Mouse (Mus musculus): Measurements from ENCODE around the gene Kdelc1. TPM values are rescaled to one million over a fixed set of nuclear protein-coding genes. Genes with fewer than 3 reads are reported as not detected.
A peak's percentile ranks its signal among the peaks of the same experiment; 100 is the strongest.

Gene Kdelc1
- polyA plus RNA-seq (2015; fragmentation: Nextera tagmentation; extraction: Ambion mirVana), result 25.2 and 29.0 TPM in 2 replicates

DNA sequence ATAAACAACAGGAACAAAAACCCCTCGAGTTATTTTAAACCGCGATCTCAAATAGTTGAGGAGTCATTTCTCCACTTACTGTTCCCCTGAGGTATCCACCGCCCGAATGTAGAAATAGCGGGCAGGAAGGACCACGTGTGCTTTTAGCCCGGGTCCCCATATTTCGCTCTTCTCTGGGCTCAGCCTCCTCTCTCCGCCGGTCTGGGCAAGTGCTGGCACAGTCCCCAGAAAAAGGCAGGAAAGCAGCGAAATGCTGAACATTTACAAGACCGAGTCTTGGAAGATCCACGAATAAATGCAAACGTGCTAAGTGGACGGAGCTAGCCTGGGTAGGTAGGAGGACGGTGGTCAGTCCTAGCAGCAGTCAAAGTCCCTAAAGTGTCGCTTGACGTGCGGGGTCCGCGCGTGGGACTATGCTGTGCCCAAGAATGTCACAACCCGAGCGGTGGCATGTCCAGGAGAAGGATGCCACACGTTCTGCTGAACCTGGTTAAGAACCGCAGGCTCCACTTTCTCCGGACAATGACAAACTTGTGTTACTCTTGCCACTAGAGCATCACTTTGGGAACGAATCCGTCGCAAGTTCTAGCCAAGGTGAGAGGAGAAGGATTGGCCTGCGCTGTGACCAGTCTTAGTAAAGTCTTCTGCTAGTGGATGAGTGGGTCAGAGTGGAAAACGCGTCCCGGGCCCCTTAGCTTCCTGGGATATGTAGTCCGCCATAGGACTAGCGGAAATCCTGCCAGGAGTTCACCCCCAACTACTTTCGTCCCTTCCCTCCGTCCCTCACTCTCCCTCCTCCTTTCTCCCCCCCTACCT, at the start of gene Kdelc1, which contains the start of gene Bivm:
Gene Kdelc1, minus strand, starts transcription at position 570 of the 816 bp plus-strand sequence.
Gene Bivm, plus strand, starts transcription at position 719 of the 816 bp plus-strand sequence.
- peak; percentile 78 for DNase-seq (ENCODE audit: low spot score)

DNA sequence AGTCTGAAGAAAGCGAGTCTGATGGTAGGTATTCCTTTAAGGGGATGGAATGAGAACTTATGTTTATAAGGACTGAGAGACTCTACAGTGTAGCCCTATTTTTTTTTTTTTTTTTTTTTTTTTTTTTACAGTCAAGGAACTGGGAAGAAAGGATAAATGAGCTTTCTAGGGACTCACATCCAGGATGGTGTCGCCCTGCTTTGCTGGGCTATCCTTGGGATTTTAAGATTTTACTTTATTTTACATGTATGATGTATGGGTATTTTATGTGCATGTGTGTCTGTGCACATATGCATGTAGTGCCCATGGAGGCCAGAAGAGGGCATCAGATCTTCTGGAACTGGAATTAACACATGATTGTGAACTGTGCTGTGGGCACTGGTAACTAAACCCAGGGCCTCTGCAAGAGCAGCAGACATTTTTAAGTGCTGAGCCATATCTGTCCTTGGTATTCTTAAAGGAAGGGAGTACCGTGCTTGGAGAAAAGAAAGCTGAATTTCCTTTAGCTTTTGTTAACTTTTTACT, 49.3 kb upstream of the Kdelc1 start:
- DNase-seq (ENCODE audit: low spot score), result no peak

DNA sequence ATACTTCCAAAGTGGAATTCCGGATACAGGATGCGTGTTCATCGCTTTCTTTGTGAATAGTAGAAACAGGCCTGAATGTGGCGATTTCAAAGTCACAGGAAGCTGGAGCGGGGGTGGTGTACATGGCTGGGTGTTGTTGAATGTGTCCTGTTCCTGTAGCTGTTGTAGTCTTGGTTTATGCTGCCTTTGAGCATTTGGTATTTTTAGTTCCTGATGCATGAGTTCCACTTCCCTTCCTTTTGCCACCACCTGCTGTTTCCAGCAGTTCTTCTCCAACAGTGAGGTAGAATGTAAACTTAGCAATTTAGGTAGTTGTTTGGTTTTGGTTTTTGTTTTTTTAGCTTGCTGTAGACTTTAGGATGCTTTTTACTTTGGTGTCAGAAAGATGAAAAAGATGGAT, 43.8 kb upstream of the Kdelc1 start:
- DNase-seq (ENCODE audit: low spot score), result no peak

DNA sequence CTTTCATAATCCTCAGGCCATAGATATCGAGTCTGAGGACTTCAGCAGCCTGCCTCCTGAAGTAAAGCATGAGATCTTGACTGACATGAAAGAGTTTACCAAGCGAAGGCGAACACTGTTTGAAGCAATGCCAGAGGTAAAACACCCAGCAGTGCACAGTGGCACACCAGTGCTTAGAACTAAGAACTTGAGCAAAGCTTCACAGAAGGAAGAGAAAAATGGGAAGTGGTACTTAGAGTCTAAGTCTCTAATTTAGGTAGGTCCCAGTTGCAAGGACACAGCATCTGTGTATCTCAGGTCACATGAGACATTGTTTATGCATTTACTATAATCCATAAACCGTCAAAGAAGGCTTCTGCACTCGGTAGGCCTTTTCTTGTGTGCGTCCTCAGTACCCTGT, 43.2 kb upstream of the Kdelc1 start:
- no peak for DNase-seq (ENCODE audit: low spot score)

DNA sequence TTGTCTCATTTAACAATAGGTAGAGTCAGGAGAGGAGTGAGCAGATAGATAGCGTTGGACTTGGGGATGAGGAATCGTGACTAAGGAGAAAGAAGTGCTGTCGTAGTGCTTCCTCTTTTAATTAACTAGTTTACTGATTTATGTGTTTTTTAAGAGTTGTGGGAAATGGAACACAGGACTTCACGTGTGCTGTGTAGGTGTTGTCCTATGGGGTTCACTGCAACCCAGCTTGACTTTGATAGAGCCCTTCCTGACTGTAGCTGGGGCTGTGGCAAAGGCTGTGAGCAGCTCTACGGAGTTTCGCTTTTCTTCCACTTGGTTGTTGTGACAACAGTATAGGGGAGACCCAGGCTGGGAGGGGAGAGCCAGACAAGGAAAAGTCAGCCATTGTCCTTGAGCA, 39.7 kb upstream of the Kdelc1 start:
- DNase-seq (ENCODE audit: low spot score), result no peak

DNA sequence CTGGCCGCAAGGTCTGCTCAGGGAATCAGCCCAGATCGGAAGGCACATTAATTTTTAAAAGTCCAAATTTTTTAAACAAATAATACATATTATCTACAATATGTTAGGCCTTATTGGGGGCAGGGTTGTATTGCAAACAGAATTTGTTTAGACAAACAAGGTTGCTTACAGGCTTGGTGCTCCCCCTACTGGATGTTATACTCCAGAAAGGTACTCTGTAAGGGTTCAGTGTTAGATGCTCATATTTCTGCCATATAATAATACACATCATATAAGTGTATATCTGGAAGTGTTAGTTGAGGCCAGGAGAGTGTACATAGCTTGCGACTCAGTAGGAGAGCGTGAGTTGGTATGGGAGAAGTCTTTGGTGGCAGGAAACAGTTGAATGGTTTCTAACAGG, 36.7 kb upstream of the Kdelc1 start:
- peak; percentile 54 for DNase-seq (ENCODE audit: low spot score)

DNA sequence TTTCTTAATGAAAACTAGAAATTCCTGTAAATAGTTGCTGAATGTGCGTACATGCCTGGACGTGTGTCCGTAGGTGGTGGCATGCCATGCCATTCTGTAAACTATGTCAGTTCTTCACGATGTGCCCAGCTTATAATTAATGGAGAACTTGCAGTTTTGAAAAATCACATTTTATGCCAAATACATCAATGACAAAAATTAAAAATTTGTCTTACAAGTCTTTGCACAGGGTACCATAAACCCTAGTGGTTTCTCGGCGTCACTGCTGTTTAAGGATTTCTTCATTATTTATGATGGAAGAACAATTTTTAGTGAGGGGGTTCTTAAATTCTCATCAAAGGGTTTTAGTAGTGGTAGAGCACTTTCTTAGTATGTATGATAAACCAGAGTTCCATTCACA, 30.1 kb upstream of the Kdelc1 start:
- peak; percentile 21 for DNase-seq (ENCODE audit: low spot score)

DNA sequence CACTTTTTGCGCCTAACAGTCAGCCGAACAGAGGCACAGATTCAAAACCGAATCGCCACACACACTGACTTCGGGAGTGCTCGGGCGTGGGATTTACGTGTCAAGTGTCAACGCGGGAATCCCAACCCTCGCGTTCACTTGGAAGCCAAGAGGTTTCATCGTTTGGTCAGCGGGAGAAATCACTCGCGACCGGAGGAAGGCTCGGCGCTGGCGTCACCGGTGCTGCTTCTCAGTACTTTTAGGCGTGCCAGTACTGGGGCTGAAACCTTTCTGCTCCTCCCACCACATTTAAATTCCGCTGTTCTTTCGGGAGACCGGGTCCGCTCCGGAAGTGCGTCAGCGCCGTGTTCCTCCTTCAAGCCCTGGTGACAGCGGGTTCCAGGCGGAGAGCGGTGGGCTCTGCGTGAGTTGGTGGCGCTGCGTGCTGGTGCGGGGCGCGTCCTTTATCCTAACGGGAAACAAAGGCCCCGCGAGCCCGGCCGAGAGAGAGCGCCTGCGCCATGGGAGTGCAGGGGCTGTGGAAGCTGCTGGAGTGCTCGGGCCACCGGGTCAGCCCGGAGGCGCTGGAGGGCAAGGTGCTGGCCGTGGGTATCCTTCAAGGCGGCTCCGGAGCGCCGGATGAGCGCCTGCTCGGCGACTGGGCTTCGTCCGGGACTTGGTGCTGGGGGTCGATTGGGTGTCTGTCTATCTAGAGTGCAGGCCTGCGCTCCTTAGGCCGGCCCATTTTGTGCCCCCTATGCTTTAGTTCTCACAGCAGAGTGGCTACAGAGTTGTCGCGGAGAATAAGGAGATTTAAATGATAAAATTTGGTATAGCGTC, 29.2 kb upstream of the Kdelc1 start, which contains the start of gene Ercc5:
Gene Ercc5, plus strand, starts transcription at position 182 of the 819 bp plus-strand sequence.
- DNase-seq (ENCODE audit: low spot score), result peak; percentile 89

DNA sequence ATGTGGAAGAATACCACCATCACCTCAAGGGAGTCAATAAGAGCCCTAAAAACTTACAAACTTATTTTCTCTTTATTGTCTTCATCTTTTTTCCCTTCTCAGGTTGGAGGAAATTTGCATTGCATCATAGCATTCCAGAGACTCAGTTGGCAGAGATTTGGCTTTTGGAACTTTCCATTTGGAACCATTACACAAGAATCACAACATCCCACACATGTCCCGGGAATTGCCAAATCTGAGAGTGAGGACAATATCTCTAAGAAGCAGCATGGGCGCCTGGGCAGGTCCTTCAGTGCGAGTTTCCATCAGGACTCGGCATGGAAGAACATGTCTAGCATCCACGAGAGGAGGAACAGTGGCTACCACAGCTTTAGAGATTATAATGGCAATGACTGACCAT, 24.1 kb upstream of the Kdelc1 start:
- DNase-seq (ENCODE audit: low spot score), result no peak

DNA sequence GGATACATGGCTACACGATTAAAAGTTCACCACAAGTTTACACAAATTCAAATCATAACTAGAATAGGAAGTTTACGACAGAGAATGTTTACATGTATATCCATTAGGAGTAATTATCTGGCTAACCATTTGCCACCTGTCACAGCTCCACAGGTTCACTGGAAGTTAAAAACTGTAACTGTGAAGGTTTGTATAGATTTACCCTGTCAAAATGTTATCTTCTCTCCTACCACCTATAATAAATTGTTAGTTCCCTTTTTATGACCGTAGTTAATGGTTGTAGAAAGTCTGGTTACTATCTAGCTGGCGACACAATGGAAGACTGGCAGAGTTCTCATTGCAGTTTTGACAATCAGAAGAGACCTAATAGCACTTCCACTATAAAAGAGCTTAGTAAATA, 21.6 kb upstream of the Kdelc1 start:
- no peak for DNase-seq (ENCODE audit: low spot score)

DNA sequence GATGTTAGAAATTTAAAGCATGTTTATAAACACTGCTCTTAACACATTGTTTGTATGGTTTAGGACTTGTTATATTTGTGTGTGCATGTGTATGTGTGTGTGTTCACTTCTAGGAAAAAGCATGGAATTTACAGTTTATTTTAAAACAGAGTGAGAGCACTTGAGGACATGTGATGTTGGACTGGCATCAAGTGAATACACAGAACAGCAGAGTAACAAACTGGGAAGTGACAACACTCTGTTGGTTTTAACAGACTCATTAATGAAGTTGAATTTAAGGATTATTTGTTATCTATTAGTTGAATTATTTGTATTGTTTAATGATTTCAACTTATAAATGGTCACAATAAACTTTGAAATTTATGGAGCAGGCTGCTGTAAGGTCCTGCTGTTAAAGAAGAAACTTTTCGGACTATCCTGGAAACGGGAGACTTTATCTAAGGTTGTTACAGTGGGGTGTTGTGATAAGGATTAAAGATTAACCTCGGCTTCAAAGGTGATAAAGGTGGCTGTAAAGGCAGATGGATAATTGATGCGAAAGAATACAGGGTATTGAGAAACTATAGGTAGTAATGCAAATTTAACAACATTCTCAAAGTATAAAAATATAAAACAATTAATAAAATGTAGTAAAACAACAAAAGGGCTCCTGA, 11.4 kb upstream of the Kdelc1 start:
- no peak for DNase-seq (ENCODE audit: low spot score)

DNA sequence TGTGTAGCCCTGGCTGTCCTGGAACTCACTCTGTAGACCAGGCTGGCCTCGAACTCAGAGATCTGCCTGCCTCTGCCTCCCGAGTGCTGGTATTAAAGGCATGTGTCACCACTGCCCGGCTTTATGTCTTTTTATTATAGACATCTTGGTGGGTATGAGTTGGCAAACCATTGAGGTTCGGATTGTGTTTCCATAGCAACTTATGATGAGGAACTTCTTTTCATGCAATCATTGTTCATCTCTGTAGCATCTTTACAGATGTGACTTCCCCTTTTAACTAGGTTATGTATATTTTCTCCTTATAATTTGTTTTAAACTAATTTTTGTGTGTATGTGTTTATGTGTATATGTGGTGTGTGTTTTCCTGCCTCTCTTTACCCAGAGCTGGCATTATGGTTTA, 7.0 kb upstream of the Kdelc1 start:
- DNase-seq (ENCODE audit: low spot score), result no peak

DNA sequence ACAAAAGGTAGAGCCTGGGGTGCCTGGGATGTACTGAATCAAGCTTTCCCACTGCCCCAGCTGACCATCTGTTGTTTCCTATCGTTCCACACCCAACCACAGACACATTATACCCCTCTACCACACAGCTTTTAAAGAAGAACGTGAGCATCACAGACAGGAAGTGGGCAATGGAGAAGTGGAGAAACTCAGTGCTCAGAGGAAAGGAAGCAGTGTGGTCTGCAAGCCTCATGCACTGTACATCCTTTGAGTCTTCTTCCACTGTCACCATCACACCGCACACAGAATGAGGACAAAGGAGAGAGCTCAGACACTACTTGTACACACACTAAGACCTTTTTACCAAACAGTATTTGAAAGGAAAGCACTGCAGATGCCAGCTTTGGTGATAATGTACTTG, 3.6 kb upstream of the Kdelc1 start:
- DNase-seq (ENCODE audit: low spot score), result peak; percentile 79

DNA sequence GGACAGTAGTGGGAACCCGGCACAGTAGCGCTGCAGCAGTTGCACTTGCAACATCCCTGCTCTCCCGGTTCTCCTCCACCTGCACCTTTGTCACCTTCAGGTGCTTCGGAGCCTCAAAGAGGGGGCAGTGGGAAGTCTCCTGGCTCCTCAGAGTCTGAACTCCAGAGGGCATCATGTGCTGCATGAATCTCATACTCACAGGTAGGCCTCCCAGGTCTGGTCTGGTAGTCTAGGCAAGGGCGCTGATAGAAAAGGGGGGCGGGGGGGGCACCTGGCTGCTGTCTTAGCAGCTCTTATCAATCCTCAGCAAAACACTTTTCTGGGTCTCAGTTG, 1.4 kb upstream of the Kdelc1 start:
- no peak for DNase-seq (ENCODE audit: low spot score)

DNA sequence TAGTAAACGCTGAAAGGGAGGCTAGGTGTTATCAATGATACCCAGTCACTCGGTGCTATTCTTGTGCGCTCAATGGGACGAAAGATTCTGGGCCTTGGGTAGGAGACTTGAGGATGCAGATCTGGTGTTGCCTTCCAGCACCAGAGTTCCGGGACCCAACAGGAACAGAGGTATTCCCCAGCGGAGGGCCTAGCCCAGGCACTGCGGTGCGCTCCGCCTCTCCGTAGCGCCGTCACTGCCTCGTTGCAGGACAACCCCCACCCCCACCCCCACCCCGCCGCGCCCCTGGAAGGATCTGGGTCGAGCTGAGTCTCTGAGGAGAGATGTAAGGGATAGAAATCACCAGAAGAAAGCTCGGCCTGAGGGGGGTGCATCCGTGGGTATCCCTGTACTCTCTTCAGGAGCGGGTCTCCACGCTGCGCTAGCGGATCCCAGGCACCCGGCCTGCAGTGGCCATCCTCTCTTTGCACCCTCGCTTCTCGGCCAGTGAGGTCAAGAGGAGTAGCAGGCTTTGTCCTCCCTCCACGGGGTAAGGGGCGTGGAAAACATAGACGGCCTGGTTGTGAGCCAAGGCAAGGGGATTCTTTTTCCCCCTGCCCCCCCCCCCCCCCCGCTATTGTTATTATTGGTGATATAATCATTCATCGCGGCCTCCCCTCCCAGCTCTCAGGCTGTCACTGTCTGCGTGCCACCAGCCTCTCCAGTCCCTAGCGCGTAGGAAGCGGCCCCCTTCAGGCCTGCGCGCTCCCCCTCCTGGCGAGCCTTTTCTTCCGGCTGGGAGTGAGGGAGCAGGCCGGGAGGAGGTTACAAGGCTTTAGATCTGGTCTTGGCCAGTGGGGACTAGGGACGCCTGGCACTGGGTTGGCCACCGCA, 829 bp upstream of the Kdelc1 start:
- DNase-seq (ENCODE audit: low spot score), result peak; percentile 65

DNA sequence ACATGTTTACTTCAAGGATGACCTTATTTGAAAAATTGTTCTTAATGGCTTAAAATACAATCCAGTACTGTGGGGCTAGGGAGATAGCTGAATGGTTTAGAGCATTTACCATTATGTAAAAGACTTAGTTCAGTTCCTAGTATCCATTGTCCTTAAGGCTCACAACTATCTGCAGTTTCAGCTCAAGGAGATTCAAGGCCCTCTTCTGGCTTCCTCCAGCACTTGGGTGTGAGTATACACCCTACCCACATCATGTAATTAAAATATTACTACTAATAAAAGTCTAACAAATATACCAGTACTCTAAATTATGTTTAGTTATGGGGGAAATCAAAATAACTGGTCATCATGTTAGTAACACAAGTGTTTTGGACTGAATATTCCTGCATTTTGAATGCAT, 1.0 kb downstream of the Kdelc1 start:
- no peak for DNase-seq (ENCODE audit: low spot score)

DNA sequence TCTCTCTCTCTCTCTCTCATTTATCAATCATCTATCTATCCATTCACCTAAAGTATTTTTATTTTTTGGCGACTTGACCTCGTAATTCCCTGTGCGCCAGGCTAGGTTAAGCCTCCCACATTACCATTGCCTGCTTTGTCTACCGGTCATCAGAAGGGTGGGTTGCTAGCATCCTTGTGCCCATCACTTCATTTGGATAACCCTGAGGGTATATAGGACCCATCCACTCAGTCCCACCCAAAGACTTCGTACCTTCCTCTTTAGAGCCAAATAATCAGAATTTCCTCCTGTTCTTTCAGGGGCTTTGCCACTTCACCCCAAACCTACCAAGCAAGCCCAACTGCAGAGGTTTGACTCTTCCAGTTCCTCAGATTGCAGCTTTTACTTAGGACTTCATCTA, 15.7 kb downstream of the Kdelc1 start:
- peak; percentile 4 for DNase-seq (ENCODE audit: low spot score)

DNA sequence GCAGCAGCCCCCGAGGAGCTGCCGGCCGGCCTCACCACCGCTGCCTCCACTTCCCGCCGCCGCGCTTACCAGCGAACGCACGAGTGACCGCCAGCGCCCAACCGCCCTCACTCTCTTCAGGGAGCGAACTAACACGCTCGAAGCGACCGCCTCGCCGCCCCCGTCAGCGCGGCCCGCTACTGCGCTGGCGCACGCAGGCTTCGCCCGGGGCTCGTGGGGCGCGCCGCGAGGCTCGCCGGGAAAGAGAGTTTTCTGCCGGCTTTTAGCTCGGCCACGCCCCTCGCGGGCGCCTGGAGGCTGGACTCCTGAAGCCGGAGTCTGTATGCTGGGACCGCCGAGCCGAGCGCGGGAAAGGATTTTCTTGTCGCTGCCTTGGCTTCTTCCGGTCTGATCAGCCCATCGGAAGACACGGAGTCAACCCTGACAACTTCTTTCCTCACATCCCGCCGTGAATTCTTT, 16.3 kb downstream of the Kdelc1 start, which contains the start of gene Tex30:
Gene Tex30, minus strand, starts transcription at position 183 of the 459 bp plus-strand sequence.
- DNase-seq (ENCODE audit: low spot score), result peak; percentile 97

DNA sequence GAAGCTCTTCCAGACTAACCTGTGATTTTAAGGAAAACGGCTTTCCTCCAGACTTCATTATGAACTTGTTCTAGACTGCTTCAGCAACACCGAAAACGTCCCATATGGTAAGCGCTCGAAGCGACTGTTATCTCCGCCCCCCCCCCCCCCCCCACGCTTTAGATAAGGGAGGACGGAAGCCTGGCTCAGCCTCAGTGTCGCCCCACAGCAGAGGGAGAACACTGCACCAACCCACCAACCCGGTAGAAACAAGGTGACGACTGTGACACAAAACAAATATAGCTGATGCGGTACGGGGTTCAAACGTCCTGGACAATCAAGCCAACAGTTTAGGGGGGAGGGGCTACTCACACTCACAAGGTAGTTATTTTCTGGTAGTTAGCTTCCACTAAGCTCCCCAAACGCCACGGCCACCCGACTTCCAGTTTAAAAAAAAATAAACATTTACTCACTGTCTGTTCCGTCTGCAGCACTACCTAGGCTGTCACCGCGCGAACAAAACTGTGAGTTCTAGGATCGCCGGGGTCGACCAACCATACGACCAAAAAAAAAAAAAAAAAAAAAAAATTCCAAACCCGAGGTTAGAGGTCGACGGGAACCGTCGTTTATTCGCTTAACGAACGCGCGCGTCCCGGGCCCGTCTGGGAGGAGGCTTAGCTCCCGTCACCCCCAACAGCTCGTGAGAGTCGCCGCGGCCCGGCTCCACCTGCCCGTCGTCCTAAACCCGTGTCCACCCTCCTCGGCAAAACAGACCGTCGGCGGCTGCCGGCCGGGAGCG, 17.0 kb downstream of the Kdelc1 start:
- peak; percentile 79 for DNase-seq (ENCODE audit: low spot score)

DNA sequence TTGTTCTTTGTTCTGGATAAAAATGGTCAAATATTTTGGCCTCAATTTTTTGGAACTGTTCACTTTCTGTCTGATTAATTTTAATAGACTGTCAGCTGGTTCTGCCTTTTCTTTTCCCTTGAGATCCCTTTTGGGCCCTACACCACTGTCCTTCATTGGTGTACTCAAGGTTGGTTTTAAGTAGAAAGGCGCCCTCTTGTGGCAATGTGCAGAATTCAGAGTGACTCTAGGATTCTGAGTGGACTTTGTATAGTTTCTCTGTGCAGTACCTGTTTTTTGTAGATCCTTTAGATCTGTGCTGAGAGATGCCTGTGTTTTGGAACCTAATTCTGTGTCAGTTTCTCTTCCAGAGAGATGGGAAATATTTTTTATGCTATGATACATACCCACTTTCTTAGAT, 54.0 kb downstream of the Kdelc1 start:
- DNase-seq (ENCODE audit: low spot score), result peak; percentile 76
